Mouse (Mus musculus) MEL-GATA-1-ER (cell line): ENCODE results near the gene Prn.

Experiments
- DNase-seq: peaks from one replicate; pipeline ENCODE4 v3.0.0-alpha.2; 2012; ENCODE audit warnings: low read depth; ENCODE audit errors: extremely low read depth

Gene Prn

GRCm38 (mm10) chr2:131948916-131949639, 39.3 kb downstream of the Prn start:
- DNase-seq = no peak

DNA sequence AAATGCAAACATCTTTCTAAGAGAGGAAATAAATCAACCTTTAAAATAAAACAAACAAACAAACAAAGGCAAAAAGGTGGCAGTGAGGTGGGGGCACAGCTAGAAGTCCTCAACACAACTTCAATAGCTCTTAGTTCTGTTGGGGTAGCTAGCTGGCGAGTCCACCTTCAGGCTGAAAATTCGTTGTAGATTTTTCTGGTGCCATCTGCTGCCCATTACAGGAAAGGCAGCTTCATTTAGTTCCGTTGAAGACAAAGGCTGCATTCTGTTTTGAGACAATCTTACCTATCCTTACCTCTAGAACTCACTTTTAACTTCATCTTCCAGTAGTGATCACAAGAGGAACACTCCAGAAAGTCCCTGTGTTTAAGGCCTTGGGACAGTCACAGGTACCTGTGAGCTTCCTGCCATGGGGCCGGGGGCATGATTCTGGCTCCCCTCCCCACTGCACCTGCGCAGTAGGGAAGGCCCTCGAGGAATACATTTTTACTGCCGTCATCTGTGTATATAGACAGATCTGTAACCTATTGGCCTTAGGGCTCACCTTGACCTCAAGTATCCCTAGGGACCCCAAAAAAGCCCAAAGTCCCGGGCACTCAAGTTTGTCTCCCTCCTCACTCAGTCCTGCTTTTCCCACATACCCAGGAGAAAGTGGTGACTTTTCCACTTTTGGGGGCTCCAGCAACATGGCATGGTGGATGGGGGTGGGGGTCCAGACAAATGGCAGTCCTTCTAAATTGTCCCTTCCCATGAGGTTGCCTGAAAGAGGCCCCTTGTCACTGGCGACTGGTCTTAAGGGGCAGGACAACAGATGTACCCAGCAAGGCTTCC, 40.2 kb downstream of the Prn start:
- DNase-seq = no peak

GRCm38 (mm10) chr2:131950598-131951095, 40.9 kb downstream of the Prn start, which contains the start of gene Prnd:
Gene Prnd, plus strand, starts transcription at chr2:131950861.
- no peak for DNase-seq

GRCm38 (mm10) chr2:131952456-131952855, 42.7 kb downstream of the Prn start:
- DNase-seq = no peak

DNA sequence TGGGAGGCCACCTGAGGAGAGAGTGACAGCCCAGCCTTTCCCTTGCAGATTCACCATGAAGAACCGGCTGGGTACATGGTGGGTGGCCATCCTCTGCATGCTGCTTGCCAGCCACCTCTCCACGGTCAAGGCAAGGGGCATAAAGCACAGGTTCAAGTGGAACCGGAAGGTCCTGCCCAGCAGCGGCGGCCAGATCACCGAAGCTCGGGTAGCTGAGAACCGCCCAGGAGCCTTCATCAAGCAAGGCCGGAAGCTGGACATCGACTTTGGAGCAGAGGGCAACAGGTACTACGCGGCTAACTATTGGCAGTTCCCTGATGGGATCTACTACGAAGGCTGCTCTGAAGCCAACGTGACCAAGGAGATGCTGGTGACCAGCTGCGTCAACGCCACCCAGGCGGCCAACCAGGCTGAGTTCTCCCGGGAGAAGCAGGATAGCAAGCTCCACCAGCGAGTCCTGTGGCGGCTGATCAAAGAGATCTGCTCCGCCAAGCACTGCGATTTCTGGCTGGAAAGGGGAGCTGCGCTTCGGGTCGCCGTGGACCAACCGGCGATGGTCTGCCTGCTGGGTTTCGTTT, 43.3 kb downstream of the Prn start:
- no peak for DNase-seq

- no peak for DNase-seq
Measured at GRCm38 (mm10) chr2:131953711-131954110, 44.0 kb downstream of the Prn start.

GRCm38 (mm10) chr2:131954835-131955234, 45.1 kb downstream of the Prn start:
- DNase-seq = no peak

DNA sequence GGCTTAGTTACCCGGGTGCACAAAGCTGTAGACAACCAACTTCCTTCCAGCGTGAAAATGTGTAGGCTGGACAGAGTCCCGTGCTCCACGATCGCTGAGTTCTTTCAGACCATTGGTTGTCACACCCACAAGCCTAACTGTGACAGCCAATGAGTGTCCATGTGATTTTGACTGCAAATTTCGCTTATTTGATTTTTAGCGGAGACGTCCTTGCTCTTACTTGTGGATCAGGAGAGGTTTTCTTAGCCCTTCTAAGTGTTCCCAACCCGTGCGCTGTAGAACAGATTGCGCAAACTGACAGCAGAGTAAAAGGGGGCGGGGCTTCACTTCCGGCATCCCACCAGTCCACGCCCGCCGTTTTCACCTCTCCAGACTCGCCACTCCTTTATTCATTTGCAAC, 45.5 kb downstream of the Prn start:
- peak; percentile 73 for DNase-seq

DNA sequence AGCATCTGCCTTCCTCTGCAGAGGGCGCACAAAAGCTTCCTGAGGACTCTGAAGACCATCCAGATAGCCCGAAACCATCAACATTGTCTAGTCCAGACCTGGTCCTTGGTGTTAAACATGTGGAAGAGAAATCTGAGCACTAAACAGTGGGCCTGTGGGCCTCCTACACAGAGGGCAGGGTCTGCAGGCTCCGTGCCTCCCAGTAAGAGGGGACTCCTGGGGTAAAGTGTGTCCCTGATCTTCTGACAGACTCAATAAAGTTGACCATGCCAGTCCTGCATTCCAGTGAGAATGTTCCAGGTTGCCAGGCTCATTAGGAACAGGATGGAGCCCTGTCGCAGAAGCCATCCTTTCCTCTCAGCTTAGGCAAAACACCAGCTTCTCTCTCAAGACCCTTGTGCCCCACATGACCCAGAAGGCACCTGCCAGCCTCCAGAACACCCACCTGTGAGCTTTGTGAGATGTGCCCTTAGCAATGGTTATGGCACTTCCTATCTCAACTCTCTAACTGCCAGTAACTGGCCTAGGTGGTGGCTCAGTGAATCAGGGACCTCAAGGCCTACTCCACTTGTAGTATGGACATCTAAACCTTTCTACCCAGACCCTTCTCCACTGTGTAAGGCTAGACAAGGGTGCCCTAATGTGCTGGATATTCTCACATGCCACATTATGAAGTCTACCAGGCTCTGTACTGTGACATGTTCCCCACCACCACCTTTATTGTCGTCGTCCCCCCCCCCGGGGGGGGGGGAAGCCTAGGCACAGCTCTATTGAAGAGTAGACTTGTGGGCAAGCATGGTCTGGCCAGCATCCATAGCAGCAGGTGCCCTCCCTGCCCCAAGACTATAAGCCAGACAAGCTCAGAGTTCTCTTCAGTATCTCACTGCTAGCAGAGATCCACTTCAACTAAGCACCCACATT, 46.8 kb downstream of the Prn start:
- DNase-seq = no peak

GRCm38 (mm10) chr2:131957731-131958222, 48.0 kb downstream of the Prn start:
- no peak for DNase-seq

GRCm38 (mm10) chr2:131961671-131962070, 51.9 kb downstream of the Prn start:
- no peak for DNase-seq

DNA sequence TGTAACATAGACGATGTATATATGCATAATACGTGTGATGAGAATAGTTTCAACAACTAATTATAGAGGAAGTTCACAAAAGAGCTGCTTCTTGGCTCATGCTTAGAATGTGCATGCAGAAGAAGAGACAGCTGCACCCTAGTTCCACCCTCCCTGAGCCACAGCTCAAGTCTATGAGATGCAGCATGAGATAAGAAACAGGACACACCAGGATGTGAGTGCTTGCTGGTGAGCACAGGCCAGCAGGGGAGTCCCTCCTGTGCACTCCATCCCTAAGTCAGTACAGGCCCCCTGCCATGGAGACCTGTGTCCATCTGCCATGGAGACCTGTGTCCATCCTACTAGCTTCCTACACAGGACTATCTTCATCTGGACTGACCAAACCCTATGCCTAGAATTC, 60.8 kb downstream of the Prn start:
- DNase-seq = no peak

GRCm38 (mm10) chr2:131971098-131971497, 61.3 kb downstream of the Prn start:
- DNase-seq = no peak

DNA sequence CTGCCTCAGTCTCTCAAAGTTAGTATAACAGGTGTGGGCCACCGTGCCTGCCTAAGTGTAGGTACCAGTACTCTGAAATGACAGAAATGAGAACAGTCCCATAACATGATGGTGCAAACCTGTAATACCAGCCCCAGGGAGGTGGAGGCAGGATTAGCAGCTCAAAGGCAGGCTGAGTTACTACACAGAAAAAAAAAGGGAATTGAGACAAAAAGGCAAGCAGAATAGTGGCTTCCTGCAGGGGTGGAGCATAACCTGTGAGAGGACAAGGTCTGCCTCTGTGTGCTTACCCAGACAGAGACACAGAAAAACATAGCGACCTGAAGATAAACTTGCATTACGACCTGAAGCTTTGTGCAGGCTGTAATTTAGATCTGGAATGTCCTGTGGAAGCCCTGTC, 66.9 kb downstream of the Prn start:
- DNase-seq = no peak

GRCm38 (mm10) chr2:131980866-131981265, 71.1 kb downstream of the Prn start:
- DNase-seq = no peak

GRCm38 (mm10) chr2:131982546-131983196, 72.9 kb downstream of the Prn start:
- peak; percentile 41 for DNase-seq

DNA sequence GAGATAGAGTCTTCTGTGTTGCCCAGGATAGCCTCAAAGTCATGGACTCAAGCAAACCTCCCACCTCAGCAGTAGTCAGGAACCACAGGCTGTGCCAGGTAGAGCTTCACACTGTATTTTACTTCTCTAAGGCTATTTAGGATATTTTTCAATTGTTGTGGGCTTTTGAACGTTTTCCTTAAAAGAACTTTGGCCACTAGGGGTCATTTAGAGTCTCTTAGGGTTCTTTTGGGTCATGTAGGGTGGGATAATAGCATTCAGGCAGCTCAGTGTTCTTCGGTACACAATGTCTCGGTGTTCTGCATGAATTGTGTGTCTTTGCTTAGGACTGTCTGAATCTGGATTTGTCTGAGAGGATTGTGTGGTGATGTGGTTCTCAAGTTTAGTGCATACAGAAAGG, 78.2 kb downstream of the Prn start:
- DNase-seq = no peak

DNA sequence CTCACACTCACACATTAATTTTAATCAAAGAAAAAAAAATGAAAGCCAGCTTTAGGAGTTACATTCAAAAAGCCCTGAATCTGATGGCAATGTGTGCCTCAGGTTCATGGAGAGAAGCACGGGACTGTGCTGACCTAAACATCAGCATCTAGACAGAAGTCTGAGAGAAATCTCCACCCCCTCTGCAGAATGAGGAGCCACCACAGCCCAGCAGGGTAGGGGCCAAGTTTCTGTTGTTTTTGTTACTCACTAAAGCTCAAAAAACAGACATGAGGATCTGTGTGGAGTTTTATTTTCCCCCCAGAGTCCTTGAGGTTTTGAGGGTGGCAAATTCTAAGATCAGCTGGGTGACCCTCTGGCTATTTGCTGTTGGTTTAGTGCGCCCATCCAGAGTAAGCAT, 78.8 kb downstream of the Prn start:
- DNase-seq = no peak

GRCm38 (mm10) chr2:131992487-131992886, 82.7 kb downstream of the Prn start:
- no peak for DNase-seq

DNA sequence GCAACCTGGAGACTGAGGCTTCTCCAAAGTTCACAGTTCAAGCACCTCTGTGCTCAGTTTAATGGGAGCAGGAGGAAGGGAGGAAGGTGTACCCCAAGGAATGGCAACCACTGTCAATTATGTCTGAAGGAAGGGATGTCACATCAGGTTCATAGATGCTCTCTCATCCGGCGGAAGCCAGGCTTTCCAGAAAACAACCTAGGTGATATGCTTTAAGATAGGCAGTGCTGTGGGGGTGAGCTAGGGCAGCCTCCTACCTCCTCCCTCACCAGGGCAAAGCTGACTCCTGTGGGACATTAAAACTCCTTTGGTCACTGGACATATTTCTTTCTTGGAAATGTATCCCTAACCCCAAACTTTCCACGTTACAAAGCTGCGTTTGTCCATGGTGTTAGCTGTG, 83.4 kb downstream of the Prn start:
- no peak for DNase-seq
